Mouse (Mus musculus) limb, embryonic 10.5 days (tissue): ENCODE results near the gene Zdhhc14. TPM values are rescaled to one million over a fixed set of nuclear protein-coding genes. Genes with fewer than 3 reads are reported as not detected.
"Not testable (repeated sequence)": the region's sequence is repeated elsewhere in the genome, so short reads cannot be mapped to it uniquely, and the experiment has no call there.

Experiments
- DNase-seq: peaks from one replicate; pipeline ENCODE4 v3.0.0-alpha.2; 2017; ENCODE audit warnings: low spot score
- H3K27ac ChIP-seq: fragments of 300-500 bp; sonication (generic); 2 replicates; pipeline ENCODE4 v1.5.1; 2016; ENCODE audit warnings: mild to moderate bottlenecking
- H3K27me3 ChIP-seq: fragments of 300-500 bp; sonication (generic); 2 replicates; pipeline ENCODE4 v1.6.1; 2016; ENCODE audit warnings: low read depth, mild to moderate bottlenecking; ENCODE audit not compliant: poor library complexity, severe bottlenecking
- H3K36me3 ChIP-seq: fragments of 300-500 bp; sonication (generic); 2 replicates; pipeline ENCODE4 v1.6.1; 2016; ENCODE audit warnings: mild to moderate bottlenecking, moderate library complexity
- H3K4me1 ChIP-seq: fragments of 300-500 bp; sonication (generic); 2 replicates; pipeline ENCODE4 v1.6.1; 2016
- H3K4me3 ChIP-seq: fragments of 300-500 bp; sonication (generic); 2 replicates; pipeline ENCODE4 v1.5.1; 2016; ENCODE audit warnings: mild to moderate bottlenecking, moderate library complexity
- H3K9me3 ChIP-seq: fragments of 300-500 bp; sonication (generic); replicated peaks from 2 replicates; pipeline ENCODE4 v1.6.1; 2016; ENCODE audit warnings: mild to moderate bottlenecking
- WGBS: fragments of 180-500 bp; shearing (Covaris S2); methylation state at CpG from one replicate; pipeline ENCODE4 v1.1.7; 2016; 5-methylcytosine and 5-hydroxymethylcytosine counted together
- polyA plus RNA-seq: library from polyadenylated mRNA; unstranded; fragments of >200 nt; fragmentation: Nextera tagmentation; extraction: Ambion mirVana; gene quantifications from 2 replicates; pipeline ENCODE4 v1.2.1, GENCODE M21; 2016

The Zdhhc14 gene
- polyA plus RNA-seq, 1 experiment from 2014 or later = 0.66 TPM

DNA sequence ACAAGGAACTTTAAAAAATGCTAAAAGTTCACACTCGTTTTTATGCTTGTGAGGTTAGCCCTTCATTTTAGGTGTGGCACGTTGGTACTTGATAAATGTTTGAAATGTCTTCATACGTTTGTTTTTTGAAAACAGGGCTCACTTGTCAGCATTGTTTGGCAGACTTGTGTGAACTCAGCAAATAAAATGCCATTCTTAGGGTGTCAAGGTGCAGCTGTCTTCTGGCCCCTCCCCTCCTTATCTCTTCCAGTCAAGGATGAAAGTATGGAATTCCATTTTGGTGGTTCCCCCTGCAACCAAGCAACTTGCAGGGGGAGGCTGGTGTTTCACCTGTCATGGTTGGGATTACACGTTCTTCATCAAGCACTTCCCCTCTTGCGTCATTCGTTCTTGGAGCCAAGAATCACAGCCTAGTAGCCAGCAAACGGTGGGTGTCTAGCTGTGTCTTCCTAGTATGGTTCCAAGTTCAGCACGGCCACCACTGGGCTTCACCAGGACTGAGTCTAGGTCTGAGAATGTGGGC is 108.2 kb downstream of the Zdhhc14 start:
- 87% methylated on average over 8 of the region's 8 CpGs for WGBS
- Histone ChIP-seq H3K9me3 (no peaks in the 10 kb centered on the region), H3K4me3 (no peak overlapping the region), H3K27ac (no peak overlapping the region), H3K27me3 (no peaks in the 10 kb centered on the region), H3K4me1 (0 out of 2 replicates have a peak, but pooled peaks cover 6% of the 10 kb centered on the region), H3K36me3 (no peaks in the 10 kb centered on the region)
- no peak for DNase-seq

- no peak overlapping the region for H3K27ac ChIP-seq
- WGBS = 89% methylated on average over 6 of the region's 6 CpGs
Observed at GRCm38 (mm10) chr17:5601953-5602352, 109.6 kb downstream of the Zdhhc14 start.

DNA sequence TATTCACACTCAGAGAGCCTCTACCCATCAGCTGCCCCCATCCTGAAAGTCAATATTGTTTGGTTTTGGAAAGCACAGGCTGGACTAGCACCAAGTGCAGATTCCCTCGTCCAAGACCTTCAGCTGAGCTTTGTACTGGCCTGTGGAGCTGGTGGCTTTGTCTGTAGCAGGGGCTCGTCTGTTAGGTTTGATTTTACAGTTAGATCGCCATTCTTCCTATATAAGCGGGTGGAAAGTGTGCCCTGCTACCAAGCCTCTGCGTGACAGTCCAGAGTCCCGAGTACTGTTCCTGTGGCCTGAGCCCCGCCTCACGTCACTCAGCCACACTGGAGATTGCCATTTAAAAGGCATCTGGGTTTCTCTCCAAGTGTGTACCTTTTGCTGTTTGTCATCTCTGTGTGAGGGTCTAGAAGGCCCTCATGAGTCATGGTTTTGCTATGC is 113.8 kb downstream of the Zdhhc14 start:
- Histone ChIP-seq H3K27me3 (no peaks in the 10 kb centered on the region), H3K4me3 (no peak overlapping the region), H3K36me3 (no peaks in the 10 kb centered on the region), H3K9me3 (no peaks in the 10 kb centered on the region), H3K4me1 (no peaks in the 10 kb centered on the region), H3K27ac (no peak overlapping the region)
- WGBS = 81% methylated on average over 8 of the region's 8 CpGs
- DNase-seq = no peak

More at GRCm38 (mm10) chr17:5601953-5602352, 109.6 kb downstream of the Zdhhc14 start:
- Histone ChIP-seq H3K4me3 (no peak overlapping the region), H3K27me3 (no peaks in the 10 kb centered on the region), H3K9me3 (no peaks in the 10 kb centered on the region), H3K36me3 (no peaks in the 10 kb centered on the region), H3K4me1 (no peaks in the 10 kb centered on the region)
- DNase-seq = no peak

DNA sequence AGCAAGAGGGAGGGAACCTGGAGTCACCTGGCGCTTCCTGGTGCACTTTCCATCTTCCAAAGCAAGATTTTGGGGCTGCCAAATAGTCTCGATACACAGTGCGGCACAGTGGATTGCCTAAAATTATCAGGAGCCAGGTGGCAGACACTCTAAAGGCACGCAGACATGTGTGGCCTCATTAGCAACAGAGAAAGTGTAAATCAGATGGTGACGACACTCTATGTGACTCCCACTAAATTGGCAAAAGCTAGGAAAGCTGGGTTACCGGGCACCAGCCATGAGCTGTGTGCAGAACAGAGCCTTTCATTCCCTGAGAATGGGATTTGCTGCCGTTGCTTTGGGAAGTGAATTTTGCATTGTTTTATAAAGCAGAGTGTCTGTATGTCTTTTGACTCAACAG is 115.0 kb downstream of the Zdhhc14 start:
- H3K27ac ChIP-seq = no peak overlapping the region
- no peaks in the 10 kb centered on the region for H3K36me3 ChIP-seq
- DNase-seq = no peak
- H3K4me1 ChIP-seq = no peaks in the 10 kb centered on the region
- 81% methylated on average over 7 of the region's 7 CpGs for WGBS
- no peak overlapping the region for H3K4me3 ChIP-seq
- no peaks in the 10 kb centered on the region for H3K27me3 ChIP-seq
- H3K9me3 ChIP-seq = no peaks in the 10 kb centered on the region

- H3K4me3 ChIP-seq = no peak overlapping the region
- DNase-seq = no peak
- H3K27me3 ChIP-seq = no peaks in the 10 kb centered on the region
- WGBS = 84% methylated on average over 4 of the region's 4 CpGs
- H3K27ac ChIP-seq = no peak overlapping the region; the same call in 1 of the 2 replicates
- no peaks in the 10 kb centered on the region for H3K9me3 ChIP-seq
- no peaks in the 10 kb centered on the region for H3K4me1 ChIP-seq
- H3K36me3 ChIP-seq = no peaks in the 10 kb centered on the region
Observed at GRCm38 (mm10) chr17:5609875-5610552, 117.7 kb downstream of the Zdhhc14 start.

- Histone ChIP-seq H3K27ac (no peak overlapping the region), H3K9me3 (no peaks in the 10 kb centered on the region), H3K4me3 (no peak overlapping the region), H3K36me3 (no peaks in the 10 kb centered on the region), H3K27me3 (no peaks in the 10 kb centered on the region), H3K4me1 (no peaks in the 10 kb centered on the region)
- no peak for DNase-seq
- WGBS = 81% methylated on average over 4 of the region's 4 CpGs
Observed at GRCm38 (mm10) chr17:5612236-5612635, 119.9 kb downstream of the Zdhhc14 start.

- Histone ChIP-seq H3K4me3 (no peak overlapping the region), H3K9me3 (no peaks in the 10 kb centered on the region), H3K27ac (no peak overlapping the region), H3K36me3 (no peaks in the 10 kb centered on the region), H3K4me1 (no peaks in the 10 kb centered on the region), H3K27me3 (no peaks in the 10 kb centered on the region)
- DNase-seq = no peak
- 80% methylated on average over 9 of the region's 9 CpGs for WGBS
Observed at GRCm38 (mm10) chr17:5614771-5615318, 122.5 kb downstream of the Zdhhc14 start.

DNA sequence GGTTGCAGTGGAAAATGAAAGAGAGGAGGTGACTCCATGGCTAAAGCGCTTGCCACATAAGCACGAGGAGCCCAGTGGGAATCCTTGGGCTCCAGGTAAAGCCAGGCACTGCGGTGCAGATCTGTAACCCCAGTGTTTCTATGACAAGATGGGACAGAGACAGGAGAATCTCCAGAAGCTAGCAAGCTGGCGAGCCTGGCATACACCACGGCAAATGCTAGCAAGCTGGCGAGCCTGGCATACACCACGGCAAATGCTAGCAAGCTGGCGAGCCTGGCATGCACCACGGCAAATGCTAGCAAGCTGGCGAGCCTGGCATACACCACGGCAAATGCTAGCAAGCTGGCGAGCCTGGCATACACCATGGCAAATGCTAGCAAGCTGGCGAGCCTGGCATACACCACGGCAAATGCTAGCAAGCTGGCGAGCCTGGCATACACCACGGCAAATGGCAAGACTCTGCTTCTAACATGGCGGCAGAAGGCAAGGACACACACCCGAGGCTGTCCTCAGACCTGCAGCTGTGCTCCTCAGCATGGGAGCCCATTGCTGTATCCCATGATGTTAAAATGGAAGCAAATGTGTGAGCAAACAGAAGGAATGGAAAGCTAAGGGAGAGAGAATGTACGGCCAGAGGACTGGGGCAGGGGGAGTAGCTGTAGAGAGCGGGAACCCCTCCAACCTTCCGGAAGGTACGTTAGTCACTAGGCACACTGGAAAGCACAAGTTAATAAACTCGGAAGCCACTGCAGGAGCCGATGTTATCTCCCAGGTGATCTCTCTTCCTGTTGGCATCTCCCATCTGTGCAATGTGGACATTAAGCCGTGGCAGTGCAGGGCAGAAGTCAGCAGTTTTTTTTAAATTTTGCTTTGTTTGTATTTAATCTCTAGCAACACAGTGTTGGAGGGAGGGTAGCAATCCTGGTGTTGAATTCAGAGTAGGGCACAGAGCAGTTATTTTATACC is 129.6 kb downstream of the Zdhhc14 start:
- no peaks in the 10 kb centered on the region for H3K9me3 ChIP-seq
- DNase-seq = no peak
- no peaks in the 10 kb centered on the region for H3K27me3 ChIP-seq
- no peaks in the 10 kb centered on the region for H3K4me1 ChIP-seq
- WGBS = 92% methylated on average over 25 of the region's 25 CpGs
- no peak overlapping the region for H3K27ac ChIP-seq
- no peaks in the 10 kb centered on the region for H3K36me3 ChIP-seq
- H3K4me3 ChIP-seq = no peak overlapping the region

- no peaks in the 10 kb centered on the region for H3K4me1 ChIP-seq
- DNase-seq = no peak
- H3K36me3 ChIP-seq = no peaks in the 10 kb centered on the region
- H3K27ac ChIP-seq = no peak overlapping the region
- 69% methylated on average over 6 of the region's 6 CpGs for WGBS
- H3K4me3 ChIP-seq = no peak overlapping the region
- no peaks in the 10 kb centered on the region for H3K27me3 ChIP-seq
- H3K9me3 ChIP-seq = no peaks in the 10 kb centered on the region
Observed at GRCm38 (mm10) chr17:5622764-5623163, 130.4 kb downstream of the Zdhhc14 start.

DNA sequence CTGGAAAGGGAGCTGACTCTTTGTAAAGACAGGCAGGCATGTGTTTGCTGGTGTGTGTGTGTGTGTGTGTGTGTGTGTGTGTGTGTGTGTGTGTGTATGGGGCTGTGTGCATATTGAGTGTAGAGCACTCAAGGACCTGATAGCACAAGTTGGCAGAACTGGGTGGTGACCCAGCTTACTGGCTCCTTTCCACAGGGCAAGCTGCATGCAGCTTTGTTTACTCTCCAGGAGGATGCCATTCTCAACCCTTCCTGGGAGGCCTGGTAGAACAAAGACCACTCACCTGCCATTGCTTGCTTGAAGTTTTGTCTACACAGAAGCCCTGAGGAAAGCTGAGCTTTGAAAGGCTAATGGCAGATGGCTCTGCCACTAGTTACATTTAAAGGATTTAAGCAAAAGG is 130.8 kb downstream of the Zdhhc14 start:
- Histone ChIP-seq H3K4me3 (no peak overlapping the region), H3K9me3 (no peaks in the 10 kb centered on the region), H3K27ac (no peak overlapping the region), H3K4me1 (no peaks in the 10 kb centered on the region), H3K27me3 (no peaks in the 10 kb centered on the region), H3K36me3 (no peaks in the 10 kb centered on the region)
- no peak for DNase-seq

- H3K27ac ChIP-seq, DNase-seq, H3K4me3 ChIP-seq, H3K36me3 ChIP-seq, H3K27me3 ChIP-seq, H3K4me1 ChIP-seq, H3K9me3 ChIP-seq: not testable (repeated sequence)
- WGBS = 75% methylated on average over 1 of the region's 1 CpGs
Observed at GRCm38 (mm10) chr17:5624815-5625214, 132.5 kb downstream of the Zdhhc14 start.

GRCm38 (mm10) chr17:5626402-5626801 is 134.0 kb downstream of the Zdhhc14 start:
- 87% methylated on average over 3 of the region's 3 CpGs for WGBS
- Histone ChIP-seq H3K27me3 (no peaks in the 10 kb centered on the region), H3K27ac (no peak overlapping the region), H3K4me1 (peaks cover 5% of the 10 kb centered on the region), H3K4me3 (no peak overlapping the region), H3K9me3 (no peaks in the 10 kb centered on the region), H3K36me3 (no peaks in the 10 kb centered on the region)
- DNase-seq = no peak

GRCm38 (mm10) chr17:5627664-5628063 is 135.3 kb downstream of the Zdhhc14 start:
- H3K27ac ChIP-seq = no peak overlapping the region
- H3K27me3 ChIP-seq = no peaks in the 10 kb centered on the region
- H3K36me3 ChIP-seq = no peaks in the 10 kb centered on the region
- no peak for DNase-seq
- no peaks in the 10 kb centered on the region for H3K9me3 ChIP-seq
- H3K4me3 ChIP-seq = no peak overlapping the region
- WGBS = 91% methylated on average over 5 of the region's 5 CpGs
- H3K4me1 ChIP-seq = peaks cover 5% of the 10 kb centered on the region
